Mouse (Mus musculus): ENCODE data around the gene Esp1. TPM values are rescaled to one million over a fixed set of nuclear protein-coding genes. Genes with fewer than 3 reads are reported as not detected.
"Not testable (repeated sequence)": the region's sequence is repeated elsewhere in the genome, so short reads cannot be mapped to it uniquely, and the experiment has no call there.

Gene Esp1
- total RNA-seq (2017): not detected in 3 replicates

GRCm38 (mm10) chr17:40726820-40727219, at the start of gene Esp1:
Esp1 (plus strand) TSS chr17:40727120.
- ATAC-seq (replicated peaks; ENCODE audit: insufficient number of reproducible peaks, low FRiP score, low TSS enrichment, poor library complexity, severe bottlenecking): no peak

DNA sequence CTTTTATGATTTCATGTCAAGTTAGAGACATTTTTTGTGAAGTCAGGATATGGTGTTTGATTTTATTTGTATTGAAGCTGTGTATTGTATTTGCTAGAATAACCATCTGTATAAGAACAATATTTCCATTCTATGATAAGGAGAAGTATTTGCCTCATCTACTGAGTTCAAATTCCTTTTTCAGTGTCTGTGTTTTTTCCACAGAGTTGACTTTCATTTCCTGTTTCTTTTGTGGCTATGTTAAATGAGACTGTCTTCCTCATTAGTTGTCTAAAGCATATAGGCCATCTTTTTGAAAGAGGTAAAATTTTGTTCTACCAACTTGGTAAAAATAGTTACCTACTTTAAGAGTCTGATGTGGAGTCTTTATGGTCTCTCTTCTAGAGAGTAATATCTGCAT, 10.6 kb upstream of the Esp1 start:
- no peak for ATAC-seq (replicated peaks; ENCODE audit: insufficient number of reproducible peaks, low FRiP score, low TSS enrichment, poor library complexity, severe bottlenecking)

DNA sequence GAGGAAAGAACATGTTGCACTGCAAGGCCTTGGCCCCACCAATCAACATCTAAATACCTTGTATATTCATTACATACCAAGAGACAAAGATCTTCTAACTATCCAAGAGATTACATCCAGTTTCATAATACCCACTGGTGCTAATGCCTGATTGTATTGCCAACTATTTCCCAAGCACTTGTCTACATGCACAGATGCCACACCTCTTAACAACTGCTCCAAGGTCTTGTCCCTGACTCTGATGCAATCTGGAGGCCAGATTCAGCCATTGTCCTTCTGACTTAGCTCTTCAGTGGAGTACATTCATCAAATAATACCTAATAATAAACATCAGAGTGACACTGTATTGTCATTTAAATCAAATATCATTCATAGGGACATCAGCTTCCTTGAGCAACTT, 9.9 kb upstream of the Esp1 start:
- ATAC-seq (replicated peaks; ENCODE audit: insufficient number of reproducible peaks, low FRiP score, low TSS enrichment, poor library complexity, severe bottlenecking): not testable (repeated sequence)

DNA sequence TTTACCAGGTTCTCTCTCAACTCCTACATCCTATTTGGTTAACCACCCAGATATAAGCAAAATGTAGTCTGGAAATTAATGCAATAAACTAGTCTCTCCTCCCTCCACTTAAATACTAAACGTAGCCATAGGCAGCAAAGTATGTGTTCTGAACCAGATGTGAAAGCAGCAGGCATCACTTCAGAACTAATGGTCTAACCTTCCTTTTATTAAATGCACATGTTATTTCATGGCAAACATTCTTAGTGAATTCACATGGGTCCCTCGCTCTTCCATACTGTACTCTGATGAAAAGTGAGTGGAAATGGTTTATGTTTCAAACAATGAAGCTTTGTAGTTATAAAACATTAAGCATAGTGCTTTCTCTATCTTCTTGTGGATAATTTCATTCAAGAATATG, 4.4 kb downstream of the Esp1 start:
- ATAC-seq (replicated peaks; ENCODE audit: insufficient number of reproducible peaks, low FRiP score, low TSS enrichment, poor library complexity, severe bottlenecking): no peak

DNA sequence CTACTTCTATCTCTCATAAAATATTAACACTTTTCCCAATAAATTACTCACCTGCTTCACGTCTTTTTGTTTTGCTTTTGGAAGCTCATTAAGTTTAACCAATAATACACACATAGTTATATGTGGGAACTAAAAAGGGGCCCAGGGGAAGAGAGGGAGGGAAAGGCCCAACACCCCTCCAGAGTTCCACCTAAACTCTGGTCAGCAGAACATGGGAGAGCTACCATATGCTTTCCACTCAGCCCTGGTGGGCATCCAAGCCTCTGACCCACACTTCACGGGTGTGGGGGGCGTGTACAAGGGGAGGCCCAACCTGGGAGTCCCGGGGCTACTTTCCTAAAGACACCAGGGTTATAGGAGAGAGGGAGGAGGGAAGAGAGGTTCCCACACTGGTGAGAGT, 4.8 kb downstream of the Esp1 start:
- ATAC-seq (replicated peaks; ENCODE audit: insufficient number of reproducible peaks, low FRiP score, low TSS enrichment, poor library complexity, severe bottlenecking): no peak

GRCm38 (mm10) chr17:40763662-40764061, 36.7 kb downstream of the Esp1 start:
- ATAC-seq (replicated peaks; ENCODE audit: insufficient number of reproducible peaks, low FRiP score, low TSS enrichment, poor library complexity, severe bottlenecking): no peak

DNA sequence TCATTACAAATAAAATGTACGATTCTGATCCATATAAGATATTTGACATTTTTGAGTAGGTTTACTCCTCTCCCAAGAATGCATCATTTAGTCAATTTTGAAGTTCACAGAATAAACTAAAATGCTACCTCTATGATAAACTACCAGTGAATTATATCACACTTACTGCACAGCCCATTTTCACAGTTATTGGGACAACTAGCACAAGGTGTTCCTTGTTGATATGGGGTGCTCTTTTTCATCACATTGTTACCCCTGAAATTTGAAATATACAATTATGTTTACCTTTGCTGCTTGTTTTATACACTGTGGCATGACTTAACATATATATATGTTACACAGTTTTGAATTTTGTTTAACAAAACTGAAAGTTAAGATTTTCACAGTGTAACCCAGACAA, 40.2 kb downstream of the Esp1 start:
- ATAC-seq (replicated peaks; ENCODE audit: insufficient number of reproducible peaks, low FRiP score, low TSS enrichment, poor library complexity, severe bottlenecking): no peak

Other genes with a start within 250 kb of the Esp1 start
- not detected in 3 replicates for gene Esp8, start 207.1 kb upstream of the Esp1 start, total RNA-seq (2017)
- not detected in 3 replicates for gene Esp6, start 165.6 kb upstream of the Esp1 start, total RNA-seq (2017)
- gene Esp4, start 128.5 kb upstream of the Esp1 start, total RNA-seq (2017): not detected in 3 replicates
- not detected in 3 replicates for gene Esp3, start 95.0 kb upstream of the Esp1 start, total RNA-seq (2017)
- gene Crisp2, start 79.9 kb downstream of the Esp1 start, total RNA-seq (2017): 2.0 TPM in 1 of 3 replicates, not detected in the others
- gene Rhag, start 84.0 kb downstream of the Esp1 start, total RNA-seq (2017): 0.49 TPM in 1 of 3 replicates, not detected in the others
- 1.5 to 10.3 TPM (median 4.2 TPM) in 3 replicates for gene 9130008F23Rik, start 153.4 kb downstream of the Esp1 start, total RNA-seq (2017)
- gene Glyatl3, start 187.2 kb downstream of the Esp1 start, total RNA-seq (2017): not detected in 3 replicates
- 16.9 to 22.2 TPM (median 17.2 TPM) in 3 replicates for gene Mut, start 207.6 kb downstream of the Esp1 start, total RNA-seq (2017)
- gene Cenpq, start 207.9 kb downstream of the Esp1 start, total RNA-seq (2017): 25.6 to 42.7 TPM (median 35.8 TPM) in 3 replicates

Measured in monocyte, adult 5-6 weeks (primary cell).